Mouse (Mus musculus) cerebellum, adult 2 months (tissue): Measurements from ENCODE around the gene Kpna4.

Experiments used
- CTCF ChIP-seq: fragments of 200-500 bp; IDR thresholded peaks from 2 replicates; pipeline ENCODE4 v1.5.1; 2011; ENCODE audit warnings: low read depth, mild to moderate bottlenecking, control low read depth, low read length, moderate library complexity, borderline replicate concordance; ENCODE audit not compliant: insufficient read depth
- POLR2A ChIP-seq: fragments of 200-500 bp; IDR thresholded peaks from 2 replicates; pipeline ENCODE4 v1.6.1; 2011; ENCODE audit warnings: low read length, control low read depth, borderline replicate concordance; ENCODE audit not compliant: insufficient read depth

DNA sequence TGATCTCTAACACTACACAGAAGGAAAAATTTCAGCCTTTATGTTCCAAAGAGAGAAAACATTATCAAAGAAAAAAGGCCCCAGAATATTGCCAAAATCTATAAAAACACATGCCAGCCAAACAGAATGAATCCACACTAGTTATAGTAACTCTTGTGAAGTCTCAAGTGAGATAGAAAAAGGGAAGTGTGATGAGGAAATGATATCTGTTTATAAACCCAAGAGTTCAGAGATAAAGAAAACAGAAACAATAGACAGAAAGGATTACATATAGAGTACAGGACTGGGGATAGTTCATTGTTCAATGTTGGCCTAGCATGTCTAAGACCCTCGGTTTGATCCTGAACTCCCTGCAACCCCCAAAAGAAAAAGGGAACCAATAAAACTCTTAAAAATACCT lies 64.1 kb downstream of the Kpna4 start:
- TF ChIP-seq POLR2A (no peak), CTCF (no peak)
